Mouse (Mus musculus) G1E (cell line): ENCODE measurements around the gene Man1b1. TPM values are rescaled to one million over a fixed set of nuclear protein-coding genes. Genes with fewer than 3 reads are reported as not detected.

Experiments
- ATAC-seq: 2 replicates; pipeline ENCODE4 v1.8.0; 2016; ENCODE audit warnings: mild to moderate bottlenecking; ENCODE audit not compliant: insufficient number of reproducible peaks, poor library complexity, low FRiP score, severe bottlenecking; ENCODE audit errors: extremely low read depth
- DNase-seq: peaks from one replicate; pipeline ENCODE4 v3.0.0; 2012; ENCODE audit warnings: low spot score
- H3K27me3 ChIP-seq: 2 replicates; pipeline ENCODE4 v1.6.1; 2012; ENCODE audit warnings: mild to moderate bottlenecking, low read length, inconsistent platforms; ENCODE audit not compliant: insufficient read depth
- H3K36me3 ChIP-seq: replicated peaks from 2 replicates; pipeline ENCODE3; 2012; ENCODE audit warnings: mild to moderate bottlenecking, inconsistent platforms
- H3K4me1 ChIP-seq: 2 replicates; pipeline ENCODE4 v1.6.1; 2012; ENCODE audit warnings: low read depth, low read length, inconsistent platforms, mixed read lengths; ENCODE audit not compliant: insufficient read depth
- H3K4me3 ChIP-seq: 2 replicates; pipeline ENCODE4 v1.5.1; 2012; ENCODE audit warnings: low read depth, mild to moderate bottlenecking, inconsistent platforms, low read length, moderate library complexity, mixed read lengths
- H3K9me3 ChIP-seq: replicated peaks from 2 replicates; pipeline ENCODE4 v1.6.1; 2012; ENCODE audit warnings: inconsistent platforms
- CTCF ChIP-seq: IDR thresholded peaks from 2 replicates; pipeline ENCODE4 v1.5.1; 2012; ENCODE audit warnings: low read depth, low read length, inconsistent platforms, mixed read lengths
- GATA1 ChIP-seq: IDR thresholded peaks from 2 replicates; pipeline ENCODE4 v1.6.1; 2012; ENCODE audit warnings: borderline replicate concordance, low read length, inconsistent platforms, mixed read lengths
- GATA2 ChIP-seq: IDR thresholded peaks from 2 replicates; pipeline ENCODE4 v1.6.1; 2012; ENCODE audit warnings: low read depth, low read length, inconsistent platforms, borderline replicate concordance
- POLR2AphosphoS5 ChIP-seq: IDR thresholded peaks from 2 replicates; pipeline ENCODE4 v1.6.1; 2012; ENCODE audit warnings: low read depth, low read length, inconsistent platforms; ENCODE audit not compliant: insufficient replicate concordance
- TAL1 ChIP-seq: conservative IDR thresholded peaks from 2 replicates; pipeline ENCODE4 v1.6.1; 2012; ENCODE audit warnings: low read depth, low read length, inconsistent platforms, mixed read lengths
- polyA plus RNA-seq: library from polyadenylated mRNA; stranded (reverse); fragments of >175 nt; gene quantifications from 2 replicates; pipeline ENCODE4 v1.2.3, GENCODE M21; 2012
- total RNA-seq, 2 experiments: library from RNA; stranded (forward) in 1 of 2; stranded (reverse) in 1 of 2; fragments of 200-1000 nt in 1 of 2; fragments of >200 nt in 1 of 2; fragmentation: Nextera tagmentation in 1 of 2; gene quantifications; 2 replicates each; pipeline ENCODE4 v1.2.3; 2014 to 2017

Gene Man1b1
- total and polyA plus RNA-seq, 3 experiments: 18.0 to 45.3 (median 38.3) TPM

- Histone ChIP-seq H3K27me3 (peaks cover 57% of the 10 kb centered on the region), H3K4me1 (peaks cover 26% of the 10 kb centered on the region), H3K36me3 (peaks cover 24% of the 10 kb centered on the region), H3K4me3 (peak within 1 kb of the TSS; percentile 20; the same call in 1 of the 2 replicates), H3K9me3 (no peaks in the 10 kb centered on the region)
- DNase-seq (no peak), ATAC-seq (no peak)
- TF ChIP-seq TAL1 (no peak), CTCF (no peak), GATA1 (no peak), POLR2AphosphoS5 (no peak), GATA2 (no peak)
Observed at GRCm38 (mm10) chr2:25289651-25290050, 42.5 kb upstream of the Man1b1 start, which contains the start of gene Lrrc26. Lrrc26 (plus strand) TSS chr2:25289915.

DNA sequence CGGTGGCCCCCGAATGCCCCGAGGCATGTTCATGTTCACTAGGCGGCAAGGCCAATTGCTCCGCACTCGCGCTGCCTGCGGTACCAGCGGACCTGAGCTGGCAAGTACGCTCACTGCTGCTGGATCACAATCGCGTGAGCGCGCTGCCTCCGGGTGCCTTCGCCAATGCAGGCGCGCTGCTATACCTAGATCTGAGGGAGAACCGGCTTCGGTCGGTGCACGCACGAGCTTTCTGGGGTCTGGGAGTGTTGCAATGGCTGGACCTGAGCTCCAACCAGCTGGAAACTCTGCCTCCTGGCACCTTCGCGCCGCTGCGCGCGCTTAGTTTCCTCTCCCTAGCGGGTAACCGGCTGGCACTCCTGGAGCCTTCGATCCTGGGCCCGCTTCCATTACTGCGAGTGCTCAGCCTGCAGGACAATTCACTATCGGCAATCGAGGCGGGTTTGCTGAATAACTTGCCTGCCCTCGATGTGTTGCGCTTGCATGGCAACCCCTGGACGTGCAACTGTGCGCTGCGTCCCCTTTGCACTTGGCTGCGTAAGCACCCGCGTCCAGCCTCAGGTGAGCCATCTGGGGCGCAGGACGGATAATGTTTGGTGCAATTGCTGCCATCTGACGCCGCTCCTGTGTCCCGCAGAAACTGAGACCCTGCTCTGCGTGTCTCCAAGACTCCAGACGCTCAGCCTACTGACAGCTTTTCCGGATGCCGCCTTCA, 41.9 kb upstream of the Man1b1 start:
- Histone ChIP-seq H3K27me3 (peaks cover 63% of the 10 kb centered on the region), H3K36me3 (peaks cover 18% of the 10 kb centered on the region), H3K4me1 (peaks cover 26% of the 10 kb centered on the region), H3K4me3 (peak overlapping the region; percentile 20; the same call in 1 of the 2 replicates), H3K9me3 (no peaks in the 10 kb centered on the region)
- TF ChIP-seq GATA1 (no peak), GATA2 (no peak), CTCF (no peak), TAL1 (no peak), POLR2AphosphoS5 (no peak)
- ATAC-seq: no peak
- DNase-seq: no peak

GRCm38 (mm10) chr2:25290816-25291130, 41.4 kb upstream of the Man1b1 start:
- Histone ChIP-seq H3K9me3 (no peaks in the 10 kb centered on the region), H3K36me3 (peaks cover 13% of the 10 kb centered on the region), H3K4me3 (no peak overlapping the region), H3K4me1 (peaks cover 26% of the 10 kb centered on the region), H3K27me3 (peaks cover 69% of the 10 kb centered on the region)
- ATAC-seq (no peak), DNase-seq (no peak)
- TF ChIP-seq POLR2AphosphoS5: no peak
- TF ChIP-seq GATA2: no peak
- TF ChIP-seq TAL1: no peak

GRCm38 (mm10) chr2:25291184-25292053, 40.7 kb upstream of the Man1b1 start:
- H3K4me1 ChIP-seq: peaks cover 26% of the 10 kb centered on the region
- TF ChIP-seq GATA1: no peak
- TF ChIP-seq TAL1: no peak
- no peak for TF ChIP-seq CTCF
- TF ChIP-seq POLR2AphosphoS5: no peak
- no peak for TF ChIP-seq GATA2

DNA sequence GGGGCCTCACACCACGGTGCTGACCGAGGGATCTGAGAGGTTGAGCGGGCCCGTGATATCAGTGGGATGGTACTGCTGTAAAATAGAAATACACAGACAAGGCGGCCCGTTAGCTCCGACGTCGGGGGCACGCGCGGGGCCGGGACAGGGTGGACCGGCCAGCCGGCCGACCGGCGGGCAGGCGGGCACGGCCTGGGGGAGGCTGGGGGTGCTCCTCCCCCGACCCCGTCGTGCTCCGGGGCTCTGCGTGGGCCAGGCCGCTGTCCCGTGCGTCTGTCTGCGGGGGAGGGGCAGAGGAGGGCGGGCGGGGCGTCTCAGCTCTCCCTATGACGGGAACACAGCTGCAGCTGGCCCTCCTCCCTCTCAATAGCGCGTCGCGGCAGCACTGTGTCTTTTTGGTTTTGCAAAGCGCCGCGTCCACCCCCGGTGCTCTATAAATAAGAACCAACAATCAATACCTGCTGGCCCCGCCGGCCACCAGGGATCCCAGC, 40.0 kb upstream of the Man1b1 start:
- Histone ChIP-seq H3K9me3 (no peaks in the 10 kb centered on the region), H3K27me3 (peaks cover 82% of the 10 kb centered on the region), H3K4me3 (peak overlapping the region; percentile 53; the same call in 1 of the 2 replicates), H3K36me3 (peaks cover 1% of the 10 kb centered on the region), H3K4me1 (peaks cover 25% of the 10 kb centered on the region)
- TF ChIP-seq GATA2 (no peak), CTCF (no peak), TAL1 (no peak), GATA1 (no peak), POLR2AphosphoS5 (no peak)
- DNase-seq (no peak), ATAC-seq (no peak)

More at GRCm38 (mm10) chr2:25291184-25292053, 40.7 kb upstream of the Man1b1 start:
- DNase-seq: no peak
- Histone ChIP-seq H3K36me3 (peaks cover 6% of the 10 kb centered on the region), H3K9me3 (no peaks in the 10 kb centered on the region), H3K27me3 (peaks cover 75% of the 10 kb centered on the region), H3K4me3 (no peak overlapping the region)
- no peak for ATAC-seq

- DNase-seq (peak; percentile 65), ATAC-seq (peak; percentile 45)
Observed at GRCm38 (mm10) chr2:25292856-25293255, 39.3 kb upstream of the Man1b1 start.

More at GRCm38 (mm10) chr2:25292856-25293255, 39.3 kb upstream of the Man1b1 start:
- Histone ChIP-seq H3K4me3 (no peak overlapping the region), H3K4me1 (peaks cover 22% of the 10 kb centered on the region), H3K27me3 (peaks cover 89% of the 10 kb centered on the region), H3K36me3 (no peaks in the 10 kb centered on the region), H3K9me3 (no peaks in the 10 kb centered on the region)
- TF ChIP-seq CTCF: peak; percentile 82
- no peak for TF ChIP-seq GATA2
